Mouse (Mus musculus) gastrocnemius, adult 8-10 months (tissue): ENCODE measurements at regions not wholly inside any gene's neighbourhood (a gene's known extent, or its start where the extent isn't known, plus 50 kb on each side); places are given as distances from the start of the nearest gene placed in this dataset.

Experiments used
- DNase-seq, 2 experiments: peaks; one replicate each; pipeline ENCODE4 v3.0.0; 2022; ENCODE audit warnings: low spot score in 2 of 2

DNA sequence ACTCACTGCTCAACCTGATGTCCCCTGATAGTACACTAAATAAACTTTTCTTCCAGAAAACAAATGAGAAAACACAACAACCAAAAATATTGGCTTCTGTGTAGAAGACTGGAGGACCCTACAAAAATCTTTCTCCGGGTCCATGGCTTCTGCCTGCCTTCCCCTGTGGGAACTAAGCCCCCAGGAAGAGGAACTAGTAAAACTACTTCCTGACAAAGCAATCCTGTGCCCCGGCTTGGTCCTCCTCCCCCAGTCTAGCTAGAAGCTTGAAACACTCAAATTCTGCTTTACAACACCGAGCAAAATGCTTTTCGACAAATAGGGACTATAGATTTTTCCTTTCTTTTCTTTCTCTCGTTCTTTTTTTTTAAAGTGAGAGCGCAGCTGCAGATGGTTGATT, 51.3 kb upstream of the Mki67 start:
- no peak for DNase-seq

DNA sequence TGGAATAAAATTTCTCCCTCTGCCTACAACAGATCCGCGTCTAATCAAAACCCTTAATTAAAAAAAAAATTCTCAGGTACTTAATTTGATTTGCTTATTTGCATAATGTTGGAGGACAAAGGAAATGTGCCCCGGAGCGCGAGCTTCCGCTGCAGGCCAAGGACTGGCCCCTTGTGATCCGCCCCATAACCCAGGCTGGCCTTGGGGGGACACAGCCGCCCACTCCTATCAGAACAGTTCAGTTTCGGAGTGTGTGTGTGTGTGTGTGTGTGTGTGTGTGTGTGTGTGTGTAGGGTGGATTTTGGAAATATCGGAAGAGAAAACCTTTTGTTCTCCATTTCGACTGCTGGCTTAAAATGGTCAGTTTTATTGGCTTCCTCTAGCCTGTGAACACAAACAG, 51.9 kb upstream of the Mki67 start:
- DNase-seq = no peak

DNA sequence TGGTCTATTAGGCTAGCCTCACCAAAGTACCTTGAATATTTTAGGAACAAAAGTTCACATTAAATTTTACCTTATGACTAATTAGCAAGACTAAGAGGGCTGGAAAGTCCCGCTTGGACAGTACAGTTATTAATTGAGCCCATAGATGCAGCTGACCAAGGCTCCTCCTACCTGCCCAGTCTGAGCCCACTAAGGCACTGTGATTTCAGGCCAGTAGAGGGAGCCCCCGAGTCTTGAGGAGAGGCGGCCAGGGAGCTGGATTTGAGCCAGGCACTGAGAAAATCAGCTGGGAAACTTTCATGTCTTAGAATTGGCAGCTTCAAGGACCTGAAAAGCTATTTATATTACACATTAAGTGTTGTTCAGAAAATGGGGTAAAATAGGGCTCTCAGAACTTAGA, 52.4 kb upstream of the Mki67 start:
- DNase-seq = peak; percentile 78 to 81

DNA sequence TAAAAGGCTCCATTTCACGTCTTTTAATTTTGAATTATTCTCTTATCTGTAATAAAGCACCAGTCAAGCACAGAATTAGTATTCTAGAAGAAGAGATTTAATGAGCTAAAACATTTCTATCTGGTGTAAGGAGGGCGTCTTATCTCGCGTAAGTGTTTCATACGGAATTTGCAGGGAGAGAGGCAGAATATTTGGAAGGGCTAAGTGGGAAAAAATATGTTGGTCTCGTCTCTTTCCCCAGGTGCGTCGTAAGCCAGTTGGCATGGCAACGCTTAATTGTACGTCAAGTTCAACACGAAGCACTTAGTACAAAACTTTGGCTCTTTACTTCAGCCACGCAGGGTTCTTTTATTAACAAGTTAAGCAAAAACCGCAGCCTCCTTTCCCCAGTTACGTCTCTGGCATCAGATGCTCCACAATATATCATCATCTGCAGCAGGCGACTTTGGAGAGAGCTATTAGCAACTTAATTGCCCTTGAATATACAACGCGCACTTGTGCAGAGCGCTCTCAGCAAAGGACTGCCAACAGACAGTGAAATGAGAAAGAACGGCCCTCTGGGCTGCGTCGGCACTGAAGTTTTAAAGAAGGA, 53.0 kb upstream of the Mki67 start:
- DNase-seq = no peak

DNA sequence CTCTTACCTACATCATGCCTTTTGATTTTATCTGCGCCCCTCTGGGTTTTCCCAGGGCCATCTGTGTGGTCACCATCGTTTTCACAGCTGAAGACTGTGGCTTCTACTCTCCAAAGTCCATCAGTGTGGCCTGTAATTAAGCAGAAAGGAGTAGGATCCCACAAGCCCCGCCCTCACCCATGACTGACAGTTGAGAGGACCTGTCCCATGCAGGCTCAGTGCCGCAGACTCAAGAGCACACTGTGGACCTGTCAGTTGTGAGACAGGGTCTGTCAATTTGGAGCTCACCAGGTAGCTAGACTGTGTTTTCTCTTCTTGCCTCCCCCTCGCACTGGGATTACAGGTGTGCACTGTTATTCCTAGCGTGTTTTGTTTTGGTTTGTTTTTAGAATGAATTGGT, 53.9 kb upstream of the Mki67 start:
- DNase-seq = no peak

DNA sequence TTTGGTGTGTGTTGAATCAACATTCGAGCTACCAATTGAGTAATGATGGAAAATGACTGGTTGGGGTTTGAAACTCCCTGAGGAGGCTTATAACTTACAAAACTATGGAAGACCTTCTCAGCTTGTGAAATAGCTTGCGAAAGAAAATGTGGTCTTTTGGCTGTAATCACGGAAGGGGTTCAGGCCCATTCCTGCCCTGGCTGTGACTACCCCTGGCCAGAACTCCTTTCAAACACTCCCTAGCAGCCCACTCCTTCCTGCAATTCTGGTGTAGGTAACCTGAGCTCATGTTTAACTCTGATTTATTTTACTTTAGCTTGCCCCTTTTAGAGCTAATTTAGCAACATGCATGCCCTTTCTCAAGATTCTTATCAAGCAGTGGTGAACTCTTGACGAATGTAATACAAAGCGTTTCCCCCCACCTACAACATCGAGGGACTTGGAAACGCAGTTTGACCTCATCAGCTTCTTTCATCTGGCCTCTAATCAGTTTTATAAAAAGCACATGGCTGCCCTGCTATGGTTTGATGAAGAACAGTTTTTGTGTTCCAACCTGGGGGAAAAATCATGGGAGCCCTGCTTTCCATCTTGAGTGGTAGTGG, 59.8 kb upstream of the Mki67 start:
- DNase-seq = no peak

DNA sequence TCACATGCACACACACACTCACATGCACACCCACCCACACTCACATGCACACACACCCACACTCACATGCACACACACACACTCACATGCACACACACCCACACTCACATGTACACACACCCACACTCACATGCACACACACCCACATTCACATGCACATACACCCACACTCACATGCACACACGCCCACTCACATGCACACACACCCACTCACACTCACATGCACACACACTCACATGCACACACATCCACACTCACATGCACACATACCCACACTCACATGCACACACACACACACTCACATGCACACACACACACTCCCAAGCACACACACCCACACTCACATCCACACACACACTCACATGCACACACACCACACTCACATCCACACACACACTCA, 74.0 kb upstream of the Mki67 start:
- no peak for DNase-seq

DNA sequence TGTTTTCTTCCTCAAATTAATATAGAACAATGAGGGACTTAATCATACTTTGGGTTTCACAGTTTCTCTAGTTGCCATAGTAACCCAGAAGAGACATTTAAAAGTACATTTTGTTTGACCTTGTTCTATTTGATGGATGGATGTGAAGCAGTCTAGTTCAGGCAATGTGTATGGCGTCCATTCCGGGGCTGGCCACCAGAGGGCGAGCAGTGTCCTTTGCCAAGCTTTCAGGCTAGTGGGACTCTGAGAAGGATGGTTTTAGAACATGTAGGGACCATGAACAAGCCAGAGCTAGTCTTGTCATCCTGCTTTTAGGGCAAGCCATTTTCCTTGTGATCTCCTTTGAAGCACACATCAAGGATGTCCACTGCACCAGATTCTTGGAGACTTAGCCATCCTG, 74.8 kb upstream of the Mki67 start:
- DNase-seq = peak; percentile 18 to 33

DNA sequence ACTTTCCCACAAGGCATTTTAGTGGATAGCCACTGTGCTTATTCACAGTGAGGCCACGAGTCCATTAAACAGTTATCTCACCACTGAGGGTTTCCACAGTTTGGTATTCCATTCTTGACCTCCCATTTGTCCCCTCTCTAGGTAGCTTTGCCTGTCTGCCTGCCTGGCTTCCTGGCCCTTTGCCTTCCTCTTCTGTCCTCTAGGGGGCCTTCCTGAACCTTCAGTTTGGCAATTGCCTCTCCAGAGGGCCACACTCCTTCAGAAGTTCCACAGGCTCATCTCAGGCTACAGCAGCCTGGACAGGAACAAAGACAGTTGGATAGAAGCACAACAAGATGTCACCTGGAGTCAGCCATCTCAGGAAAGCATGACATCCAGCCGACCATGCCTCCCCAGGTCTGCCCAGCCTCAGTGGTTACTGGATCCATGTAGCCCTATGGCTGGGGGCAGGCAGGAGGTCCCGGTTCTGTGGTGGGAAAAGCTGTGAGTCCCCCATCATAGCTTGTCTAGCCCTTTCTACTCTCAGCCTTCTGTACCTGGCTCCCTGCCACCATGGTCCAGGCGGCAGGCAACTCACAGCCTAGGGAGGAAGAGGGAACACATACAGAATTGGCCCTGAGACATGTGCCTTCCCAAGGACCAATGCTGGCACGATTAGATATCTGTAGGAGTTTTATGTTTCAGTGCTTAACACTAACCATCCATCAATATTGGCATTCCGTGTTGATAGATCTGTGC, 76.0 kb upstream of the Mki67 start:
- DNase-seq = no peak

DNA sequence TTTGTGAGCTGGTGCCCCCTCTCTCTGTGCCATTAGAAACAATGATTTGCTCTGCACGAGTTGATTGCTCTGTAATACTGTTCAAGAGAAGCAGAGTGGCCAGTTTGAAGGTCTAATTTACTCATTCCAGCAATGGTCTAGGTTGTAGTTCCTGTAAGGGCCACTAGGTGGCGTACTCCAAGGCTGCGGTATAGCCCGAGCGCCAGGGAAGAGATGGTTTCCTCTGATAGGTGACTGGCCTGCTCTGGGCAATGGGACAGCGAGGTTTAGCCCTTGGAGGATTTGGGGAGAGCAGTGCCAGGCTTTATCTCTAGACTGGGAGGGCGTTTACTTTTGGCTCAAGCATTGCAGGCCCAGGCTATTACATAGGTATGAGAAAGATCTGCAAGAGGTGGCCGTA, 76.8 kb upstream of the Mki67 start:
- no peak for DNase-seq

DNA sequence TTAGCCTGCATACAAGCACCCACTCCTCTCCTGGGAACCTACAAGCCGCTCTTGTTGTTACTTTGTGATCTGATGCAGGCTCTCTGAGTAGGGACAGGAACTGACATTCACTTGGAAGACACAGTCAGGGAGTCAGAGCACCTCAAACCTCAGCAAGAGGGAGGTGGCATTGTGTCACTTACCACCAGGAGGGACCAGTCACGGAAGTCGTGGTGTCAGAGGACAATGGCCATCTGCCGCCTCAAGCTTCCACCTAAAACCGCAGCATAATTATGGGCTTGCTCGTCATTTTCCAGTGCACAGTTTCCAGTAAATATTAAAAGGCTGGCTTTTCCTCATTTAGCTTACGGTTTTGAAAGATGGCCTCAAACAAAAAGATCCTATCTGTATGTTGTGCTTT, 78.1 kb upstream of the Mki67 start:
- no peak for DNase-seq

DNA sequence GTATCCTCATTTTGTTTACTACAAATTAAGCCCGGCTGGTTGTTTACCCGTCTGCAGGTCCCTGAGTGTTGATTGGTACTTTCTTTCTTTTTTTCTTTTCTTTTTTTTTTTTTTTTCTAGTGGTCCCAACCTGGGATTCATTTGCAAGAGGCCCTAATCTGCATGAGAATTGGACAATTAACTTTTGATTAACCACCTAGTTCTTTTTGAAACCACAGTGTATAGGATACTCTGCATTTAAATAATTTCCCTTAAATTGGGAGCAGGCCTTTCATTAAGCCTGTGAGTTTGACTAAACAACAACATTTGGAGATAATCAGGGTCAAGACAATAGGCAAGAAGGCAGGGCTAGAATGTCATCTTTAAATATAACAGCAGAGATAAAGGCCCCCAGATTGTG, 78.5 kb upstream of the Mki67 start:
- no peak for DNase-seq

DNA sequence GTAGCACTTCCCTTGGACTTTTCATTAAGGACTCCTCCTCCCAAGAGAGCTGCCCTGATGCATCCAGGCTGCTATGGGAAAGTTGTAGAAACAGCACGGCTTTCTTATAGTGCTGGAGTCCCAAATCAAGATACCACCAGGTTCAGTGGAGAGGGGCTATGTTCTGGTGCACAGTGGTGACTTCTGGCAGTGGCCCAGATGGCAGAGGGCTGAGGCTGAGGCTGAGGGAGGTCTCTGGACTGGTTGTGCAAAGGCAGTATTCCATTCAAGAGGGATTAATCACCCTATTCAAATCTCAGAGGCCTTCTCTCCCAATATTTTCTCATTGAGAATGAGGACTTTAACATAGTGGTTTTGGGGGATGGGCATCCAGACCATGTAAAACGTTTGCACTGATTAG, 82.3 kb upstream of the Mki67 start:
- no peak for DNase-seq

DNA sequence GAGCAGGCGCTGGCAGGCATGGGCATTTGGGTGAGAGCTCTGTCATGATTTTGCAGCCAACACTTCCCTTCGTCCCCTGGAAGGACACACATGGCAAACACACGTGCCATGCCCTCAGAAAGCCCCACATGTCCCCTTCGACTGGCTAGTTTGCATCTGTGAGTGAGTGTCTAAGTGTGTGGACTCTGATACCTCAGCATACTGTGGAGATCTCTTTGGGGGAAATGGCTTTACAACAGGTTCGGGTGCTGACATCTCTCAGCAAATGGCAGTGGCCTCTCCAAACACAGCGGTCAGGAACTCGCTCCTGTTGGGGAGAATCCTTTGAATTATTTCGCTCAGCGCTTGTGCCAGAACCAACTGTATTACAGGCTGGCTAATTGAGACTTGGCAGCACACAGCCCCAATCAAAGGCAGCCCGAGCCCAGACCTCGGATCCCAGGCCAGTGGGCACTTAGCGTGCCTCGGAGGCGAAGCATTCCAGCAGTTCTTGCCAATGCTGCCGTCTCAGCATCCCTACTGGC, 86.5 kb upstream of the Mki67 start:
- no peak for DNase-seq

DNA sequence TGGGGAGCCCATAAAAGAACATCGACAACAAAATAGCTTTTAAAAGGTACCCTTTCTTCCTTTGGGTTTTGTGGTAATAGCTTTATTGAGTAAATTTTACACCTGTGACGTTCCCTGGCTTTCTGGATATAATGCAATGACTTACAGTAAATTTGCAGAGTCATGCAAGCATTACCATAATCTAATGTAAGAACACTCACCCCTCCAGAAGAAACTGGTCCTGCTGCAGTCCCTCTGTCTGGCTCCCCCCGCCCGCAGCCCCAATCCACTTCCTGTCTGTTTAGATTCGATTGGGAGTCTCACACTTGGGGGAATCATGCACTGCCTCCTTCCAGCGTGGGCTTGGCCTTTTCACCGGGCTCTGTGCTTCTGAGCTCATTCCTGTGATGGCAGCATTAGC, 88.6 kb upstream of the Mki67 start:
- DNase-seq = no peak

DNA sequence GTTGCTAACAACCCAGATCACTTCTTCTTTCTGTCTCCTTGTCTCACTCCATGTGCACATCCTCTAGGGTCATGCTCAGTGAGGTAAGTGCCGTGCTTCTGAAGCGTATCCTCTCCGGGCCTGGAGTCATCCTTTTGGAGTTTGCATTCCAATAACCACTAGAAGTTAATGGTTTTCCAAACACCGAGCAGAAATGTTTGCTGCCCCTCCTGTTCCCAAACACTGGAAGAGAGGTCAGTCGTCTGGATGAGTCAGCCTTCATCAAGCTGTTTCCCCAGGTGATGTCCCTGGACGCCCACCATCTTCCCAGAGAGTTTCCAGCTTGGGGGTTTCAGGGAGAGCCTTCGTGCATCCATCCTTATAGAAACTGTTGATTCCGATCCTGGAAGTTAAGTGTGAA, 90.0 kb upstream of the Mki67 start:
- DNase-seq = no peak

DNA sequence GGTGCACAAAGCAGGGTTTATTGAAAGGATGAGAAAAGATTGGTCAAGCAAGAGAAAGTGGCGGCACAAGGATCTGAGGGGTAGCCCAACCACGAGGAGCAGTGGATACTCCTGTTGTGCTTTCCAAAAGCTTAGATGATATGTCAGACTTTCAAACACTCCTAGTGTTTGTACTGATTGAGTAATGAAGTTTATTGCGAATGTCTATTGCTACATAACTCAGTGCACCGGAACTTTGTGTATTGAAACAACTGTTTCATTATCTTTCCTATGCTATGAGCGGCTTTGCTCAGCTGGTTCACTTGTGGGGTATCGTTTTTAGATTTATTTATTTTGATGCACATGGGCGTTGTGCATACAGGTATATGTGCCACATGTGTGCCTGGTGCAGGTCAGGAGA, 90.5 kb upstream of the Mki67 start:
- no peak for DNase-seq

DNA sequence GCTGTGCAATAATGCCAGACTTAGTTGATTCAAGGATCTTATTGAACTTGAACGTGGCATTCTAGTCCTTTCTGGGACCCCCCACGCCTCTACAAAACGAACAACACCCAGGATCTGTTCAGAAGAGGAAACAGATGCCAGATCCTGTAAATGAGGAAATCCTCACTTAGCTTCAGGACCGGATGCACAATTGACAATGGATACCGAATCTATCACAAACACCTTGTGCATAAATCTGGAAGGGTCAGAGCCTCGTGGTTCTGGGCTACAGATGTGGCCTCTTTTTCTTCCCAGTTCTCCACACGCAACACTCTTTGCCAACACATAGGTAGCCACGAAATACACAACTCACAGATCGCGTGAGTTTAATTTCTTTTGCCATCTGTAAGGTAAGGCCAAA, 93.0 kb upstream of the Mki67 start:
- no peak for DNase-seq

DNA sequence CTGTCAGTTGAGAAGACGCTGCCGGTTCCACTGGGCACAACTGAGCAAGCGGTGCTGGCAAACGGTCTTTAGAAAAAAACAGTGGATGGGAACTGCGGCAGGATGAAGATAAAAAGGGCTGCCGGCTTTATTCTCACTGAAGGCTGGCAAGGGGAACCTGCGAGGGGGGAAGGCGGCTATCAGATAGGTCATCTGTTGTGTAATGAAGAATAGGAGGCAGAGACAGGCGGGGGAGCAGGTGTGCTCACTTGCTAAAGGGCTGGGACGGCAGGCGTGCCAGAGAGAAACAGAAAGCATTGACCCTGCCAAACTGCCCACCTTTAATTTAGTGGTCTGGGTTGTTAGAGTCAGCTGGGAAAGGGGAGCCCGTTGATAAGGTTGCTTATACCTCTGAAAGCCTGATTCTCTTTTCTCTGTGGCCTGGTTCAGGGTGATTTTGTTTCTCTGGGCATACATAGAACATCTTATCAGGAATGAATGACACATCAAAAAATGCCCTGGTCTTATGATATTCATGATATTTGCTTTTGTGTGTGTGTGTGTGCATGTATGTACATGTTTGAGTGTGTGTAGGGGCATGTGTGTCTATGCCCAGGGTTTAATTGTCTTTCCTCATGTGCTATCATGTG, 93.7 kb upstream of the Mki67 start:
- no peak for DNase-seq

DNA sequence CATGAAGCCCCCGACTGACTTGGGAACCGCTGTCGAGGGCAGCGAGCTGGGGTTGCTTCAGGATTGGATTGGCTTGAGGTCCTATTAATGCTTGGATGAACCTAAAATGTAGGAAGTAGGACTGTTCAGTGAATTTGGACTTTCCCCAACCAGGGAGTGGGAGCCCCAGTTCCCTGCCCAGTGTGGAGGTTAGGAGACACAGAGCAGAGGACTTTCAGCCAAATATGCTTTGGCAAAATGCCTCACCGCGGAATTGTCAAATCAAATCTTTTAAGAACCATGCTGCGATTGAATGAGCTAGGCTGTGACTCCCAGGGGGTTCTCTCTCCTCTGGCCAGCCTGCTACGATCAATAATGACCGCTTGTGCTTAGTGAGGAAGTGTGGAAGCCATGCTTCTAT, 94.8 kb upstream of the Mki67 start:
- no peak for DNase-seq

DNA sequence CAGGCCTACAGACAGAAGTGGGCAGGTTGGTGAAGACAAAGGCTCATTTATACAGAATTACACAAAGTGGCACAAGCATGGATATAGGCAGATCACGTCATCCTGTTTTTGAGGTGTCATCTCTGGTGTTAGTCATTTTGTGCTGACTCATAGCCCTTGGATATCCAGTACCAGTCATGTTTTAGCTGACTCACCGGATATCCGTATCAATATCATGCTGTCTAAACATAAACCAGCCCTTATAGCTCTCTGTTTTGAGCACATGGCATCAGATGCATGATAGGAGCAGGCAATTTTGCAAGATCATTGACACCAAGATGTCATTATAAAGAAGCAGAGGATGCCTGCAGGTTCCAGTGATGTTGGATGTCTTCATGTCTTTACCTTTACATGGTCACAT, 97.5 kb upstream of the Mki67 start:
- DNase-seq = no peak

DNA sequence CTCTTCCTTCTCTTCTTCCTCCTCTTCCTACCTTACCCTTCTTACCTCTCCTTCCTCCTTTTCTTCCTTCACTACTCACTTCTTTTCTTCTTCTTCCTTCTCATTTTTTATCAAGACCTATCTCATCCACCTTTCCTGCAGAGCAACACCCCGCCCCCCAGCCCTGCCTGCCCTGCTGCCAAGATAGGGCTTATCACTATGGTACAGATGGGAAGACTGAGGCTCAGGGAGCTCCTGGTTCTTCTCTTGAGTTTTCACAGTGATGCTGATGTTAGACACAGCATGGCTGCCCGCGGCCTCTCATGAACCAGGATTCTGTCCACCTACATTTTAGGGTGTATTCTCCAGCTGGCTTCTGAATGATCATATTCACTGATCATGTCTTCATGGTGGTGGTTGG, 100.0 kb upstream of the Mki67 start:
- DNase-seq = no peak

DNA sequence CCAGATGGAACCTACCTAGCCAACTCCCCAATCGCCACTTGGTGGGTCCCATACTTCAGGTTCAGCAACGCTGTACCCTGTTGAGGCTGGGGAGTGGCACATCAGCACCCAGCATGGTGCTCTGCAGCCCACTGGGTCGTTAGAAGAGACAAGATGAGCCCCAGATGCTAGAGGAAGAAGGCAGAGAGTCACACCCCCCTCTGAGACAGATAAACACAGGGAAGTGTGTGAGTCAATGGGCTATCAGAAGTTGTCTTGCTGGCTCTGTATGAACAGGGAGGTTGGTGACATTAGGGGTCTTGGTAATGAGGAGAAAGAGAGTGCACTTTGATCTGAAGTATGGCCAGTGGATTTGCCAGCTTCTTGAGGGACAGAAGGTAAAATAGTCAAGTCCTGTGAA, 101.7 kb upstream of the Mki67 start:
- no peak for DNase-seq
